Mouse (Mus musculus) stomach, embryonic 15.5 days (tissue): ENCODE data around the gene Akt1s1. TPM values are rescaled to one million over a fixed set of nuclear protein-coding genes. Genes with fewer than 3 reads are reported as not detected.
A peak's percentile ranks its signal among the peaks of the same experiment; 100 is the strongest.

Source experiments
- ATAC-seq: fragments of 200-750 bp; cut with Nextera tagmentation; 2 replicates; pipeline ENCODE4 v1.8.0; 2017; ENCODE audit warnings: low read depth, moderate number of reproducible peaks, moderate TSS enrichment; ENCODE audit not compliant: insufficient read depth, low FRiP score
- H3K27ac ChIP-seq: fragments of 300-500 bp; sonication (generic); 2 replicates; pipeline ENCODE4 v1.5.1; 2015; ENCODE audit warnings: mild to moderate bottlenecking, inconsistent platforms
- H3K27me3 ChIP-seq: fragments of 300-500 bp; sonication (generic); replicated peaks from 2 replicates; pipeline ENCODE4 v1.6.1; 2015; ENCODE audit warnings: inconsistent platforms
- H3K36me3 ChIP-seq: fragments of 300-500 bp; sonication (generic); 2 replicates; pipeline ENCODE4 v1.6.1; 2015; ENCODE audit warnings: inconsistent platforms
- H3K4me1 ChIP-seq: fragments of 300-500 bp; sonication (generic); 2 replicates; pipeline ENCODE4 v1.6.1; 2015; ENCODE audit warnings: inconsistent platforms
- H3K4me2 ChIP-seq: fragments of 300-500 bp; sonication (generic); 2 replicates; pipeline ENCODE4 v1.6.1; 2015; ENCODE audit warnings: mild to moderate bottlenecking, inconsistent platforms
- H3K4me3 ChIP-seq: fragments of 300-500 bp; sonication (generic); replicated peaks from 2 replicates; pipeline ENCODE4 v1.5.1; 2015; ENCODE audit warnings: inconsistent platforms
- H3K9ac ChIP-seq: fragments of 300-500 bp; sonication (generic); 2 replicates; pipeline ENCODE4 v1.6.1; 2015; ENCODE audit warnings: inconsistent platforms
- H3K9me3 ChIP-seq: fragments of 300-500 bp; sonication (generic); 2 replicates; pipeline ENCODE4 v1.6.1; 2016; ENCODE audit warnings: inconsistent platforms
- WGBS: fragments of 180-500 bp; shearing (Covaris S2); methylation state at CpG from one replicate; pipeline ENCODE4 v1.1.7; 2015; 5-methylcytosine and 5-hydroxymethylcytosine counted together
- polyA plus RNA-seq: library from polyadenylated mRNA; unstranded; fragments of >200 nt; fragmentation: Nextera tagmentation; extraction: Ambion mirVana; gene quantifications from 2 replicates; pipeline ENCODE4 v1.2.1, GENCODE M21; 2015

Gene Akt1s1
- polyA plus RNA-seq, 1 experiment from 2014 or later = 112 TPM

DNA sequence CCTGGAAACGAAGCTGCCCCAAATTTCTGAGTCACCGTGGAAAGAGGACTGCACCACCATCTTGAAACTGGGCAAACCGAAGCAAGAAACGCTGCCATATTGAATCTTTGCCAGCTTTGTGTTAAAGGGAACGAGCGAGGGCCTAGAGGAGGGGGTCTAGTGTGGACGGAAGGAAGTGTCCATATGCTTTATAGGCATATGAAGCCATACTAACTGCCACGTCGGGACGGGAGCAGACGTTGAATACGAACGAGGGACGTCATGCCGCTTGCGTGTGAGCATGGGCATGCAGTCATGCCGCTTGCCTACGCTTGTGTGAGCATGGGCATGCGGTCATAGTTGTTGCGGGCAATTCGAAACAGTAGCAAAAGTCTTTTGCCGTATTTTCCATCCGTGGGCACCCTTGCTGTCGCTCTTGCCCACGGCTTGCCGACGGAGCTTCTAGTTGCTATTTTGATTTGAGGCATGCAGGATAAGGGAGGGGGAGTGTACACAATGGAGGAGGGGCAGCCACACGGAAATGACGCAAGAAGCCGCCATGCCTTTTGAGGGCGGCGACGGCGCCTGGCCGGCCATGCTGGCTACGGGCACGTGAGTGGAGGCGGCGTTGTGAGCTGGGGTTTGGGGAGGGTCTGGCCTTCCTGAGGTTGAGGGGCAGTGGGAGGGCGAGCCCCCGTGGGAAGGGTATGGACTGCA, 773 bp downstream of the Akt1s1 start:
- H3K4me2 ChIP-seq = peak overlapping the region; percentile 68
- ATAC-seq = peak; percentile 64
- H3K36me3 ChIP-seq = peaks cover 27% of the 10 kb centered on the region
- peak overlapping the region; percentile 69 for H3K4me3 ChIP-seq
- peaks cover 43% of the 10 kb centered on the region for H3K4me1 ChIP-seq
- no peaks in the 10 kb centered on the region for H3K27me3 ChIP-seq
- peak overlapping the region; percentile 99 for H3K27ac ChIP-seq
- 0% methylated on average over 41 of the region's 41 CpGs for WGBS
- peak overlapping the region; percentile 64 for H3K9ac ChIP-seq
- H3K9me3 ChIP-seq = no peaks in the 10 kb centered on the region

DNA sequence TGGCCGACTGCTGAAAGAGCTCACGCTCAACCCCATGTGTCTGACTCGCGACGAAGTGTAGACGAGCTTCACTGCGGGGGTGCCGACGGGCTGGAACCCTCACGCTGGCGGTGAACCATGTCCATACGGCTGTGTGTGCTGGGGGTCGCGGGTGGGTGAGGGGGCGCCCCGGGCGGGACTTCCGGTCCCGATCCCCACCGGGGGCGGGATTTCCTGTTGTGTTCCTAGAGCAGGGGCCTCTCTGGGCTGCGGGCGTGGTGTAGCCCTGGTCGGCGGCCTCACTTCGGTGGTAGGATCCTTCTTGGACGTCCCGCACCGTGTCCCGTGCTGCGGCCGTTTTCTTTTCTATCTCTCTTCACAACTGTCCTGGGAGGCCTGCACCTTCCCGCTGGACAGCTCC, 1.4 kb downstream of the Akt1s1 start:
- peaks cover 49% of the 10 kb centered on the region for H3K4me1 ChIP-seq
- no peaks in the 10 kb centered on the region for H3K9me3 ChIP-seq
- peak; percentile 20 for ATAC-seq
- under 1% methylated on average over 33 of the region's 33 CpGs for WGBS
- peak overlapping the region; percentile 99 for H3K27ac ChIP-seq
- H3K4me3 ChIP-seq = peak overlapping the region; percentile 69
- peak overlapping the region; percentile 64 for H3K9ac ChIP-seq
- H3K4me2 ChIP-seq = peak overlapping the region; percentile 68
- H3K27me3 ChIP-seq = no peaks in the 10 kb centered on the region
- peaks cover 21% of the 10 kb centered on the region for H3K36me3 ChIP-seq

- Histone ChIP-seq H3K4me3 (peak overlapping the region; percentile 69), H3K9me3 (no peaks in the 10 kb centered on the region), H3K36me3 (peaks cover 13% of the 10 kb centered on the region), H3K4me2 (peak overlapping the region; percentile 68), H3K27me3 (no peaks in the 10 kb centered on the region), H3K4me1 (peaks cover 53% of the 10 kb centered on the region), H3K9ac (peak overlapping the region; percentile 64), H3K27ac (peak overlapping the region; percentile 99)
- no peak for ATAC-seq
- WGBS = 79% methylated on average over 8 of the region's 8 CpGs
Observed at GRCm38 (mm10) chr7:44850789-44851624, 2.2 kb downstream of the Akt1s1 start.

DNA sequence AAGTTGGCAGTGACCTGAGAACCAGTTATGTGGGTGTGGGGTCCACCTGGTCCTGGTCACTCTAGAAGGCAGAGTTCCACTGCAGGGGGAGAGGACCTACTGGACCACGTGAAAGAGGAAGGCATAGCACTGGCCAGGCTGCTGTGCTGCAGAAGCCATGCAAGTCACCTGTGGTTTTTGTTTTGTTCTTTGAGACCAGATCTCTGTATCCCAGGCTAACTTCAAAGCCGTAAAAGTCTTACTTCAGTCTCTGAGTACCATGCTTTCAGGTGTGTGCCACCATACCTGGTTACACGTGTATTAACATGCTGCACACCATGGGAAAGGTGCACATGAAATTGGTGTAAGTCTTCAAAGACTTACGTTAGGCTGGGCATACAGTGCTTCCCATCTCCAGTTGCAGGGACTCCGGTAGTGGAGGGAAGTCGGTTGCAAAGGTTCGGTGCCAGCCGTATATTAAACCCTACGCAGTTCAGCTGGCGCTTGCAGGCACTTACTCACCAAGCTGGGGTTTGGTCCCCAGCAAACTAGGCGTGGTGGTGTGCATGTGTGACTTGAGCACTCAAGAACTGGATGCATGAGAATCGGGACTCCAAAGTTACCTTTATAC, 2.9 kb downstream of the Akt1s1 start:
- Histone ChIP-seq H3K9ac (no peak overlapping the region), H3K36me3 (peaks cover 8% of the 10 kb centered on the region), H3K27me3 (no peaks in the 10 kb centered on the region), H3K9me3 (no peaks in the 10 kb centered on the region), H3K27ac (no peak overlapping the region), H3K4me1 (peaks cover 57% of the 10 kb centered on the region), H3K4me3 (no peak overlapping the region), H3K4me2 (no peak overlapping the region)
- 89% methylated on average over 12 of the region's 12 CpGs for WGBS
- no peak for ATAC-seq

DNA sequence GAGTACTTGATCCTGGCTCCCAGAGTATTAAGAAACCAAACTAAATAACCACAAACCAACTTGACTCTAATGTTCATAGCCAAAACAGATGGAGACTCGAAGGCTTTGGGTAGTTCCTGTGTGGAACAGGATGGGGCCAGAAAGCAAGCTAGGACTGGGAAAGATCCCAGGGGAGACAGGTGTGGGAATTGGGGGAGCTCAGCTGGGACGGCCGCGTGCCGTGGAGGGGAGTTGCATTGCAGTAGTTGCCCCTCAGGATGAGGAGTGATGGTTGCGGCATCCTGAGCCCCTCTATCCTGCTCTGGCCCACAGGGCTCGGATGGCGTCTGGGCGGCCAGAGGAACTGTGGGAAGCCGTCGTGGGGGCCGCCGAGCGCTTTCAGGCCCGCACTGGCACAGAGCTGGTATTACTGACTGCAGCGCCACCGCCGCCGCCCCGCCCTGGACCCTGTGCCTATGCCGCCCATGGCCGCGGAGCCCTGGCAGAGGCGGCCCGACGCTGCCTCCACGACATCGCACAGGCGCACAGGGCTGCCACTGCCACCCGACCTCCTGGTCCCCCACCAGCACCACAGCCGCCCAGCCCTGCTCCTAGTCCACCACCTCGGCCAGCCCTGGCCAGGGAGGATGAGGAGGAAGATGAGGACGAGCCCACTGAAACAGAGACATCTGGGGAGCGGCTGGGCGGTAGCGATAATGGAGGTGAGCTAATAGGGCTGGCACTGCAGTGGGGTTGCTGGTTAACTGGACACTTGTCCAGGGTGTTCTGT, 3.7 kb downstream of the Akt1s1 start:
- Histone ChIP-seq H3K9me3 (no peaks in the 10 kb centered on the region), H3K27me3 (no peaks in the 10 kb centered on the region), H3K4me3 (no peak overlapping the region), H3K9ac (no peak overlapping the region), H3K4me1 (peaks cover 57% of the 10 kb centered on the region), H3K36me3 (peaks cover 7% of the 10 kb centered on the region; the same call in 1 of the 2 replicates), H3K27ac (no peak overlapping the region), H3K4me2 (no peak overlapping the region)
- WGBS = 93% methylated on average over 36 of the region's 36 CpGs
- ATAC-seq = no peak

DNA sequence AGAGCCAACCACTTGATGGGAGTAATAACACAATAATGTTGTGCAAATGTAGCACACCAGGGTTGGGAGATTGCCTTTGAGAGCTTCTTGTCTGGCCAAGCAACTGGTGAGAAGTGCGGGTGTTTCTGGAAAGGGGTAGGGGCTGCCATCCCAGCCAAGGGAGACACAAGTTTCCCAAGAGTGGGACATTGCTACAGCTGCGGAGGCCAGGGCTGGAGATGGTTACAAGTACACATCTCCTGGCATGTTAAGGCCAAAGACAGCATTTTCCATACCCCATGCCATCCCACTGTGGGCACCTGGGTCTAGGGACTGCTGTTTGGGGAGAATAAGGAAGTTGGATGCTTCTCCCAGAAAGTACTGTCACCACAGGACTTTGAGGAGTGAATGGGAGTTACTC, 4.3 kb downstream of the Akt1s1 start:
- H3K27me3 ChIP-seq = no peaks in the 10 kb centered on the region
- 88% methylated on average over 2 of the region's 2 CpGs for WGBS
- H3K4me3 ChIP-seq = no peak overlapping the region
- no peak overlapping the region for H3K27ac ChIP-seq
- peaks cover 57% of the 10 kb centered on the region for H3K4me1 ChIP-seq
- no peaks in the 10 kb centered on the region for H3K9me3 ChIP-seq
- no peak overlapping the region for H3K9ac ChIP-seq
- peak overlapping the region; percentile 88; the same call in 1 of the 2 replicates for H3K4me2 ChIP-seq
- H3K36me3 ChIP-seq = peaks cover 7% of the 10 kb centered on the region; the same call in 1 of the 2 replicates
- no peak for ATAC-seq

- no peak for ATAC-seq
- no peaks in the 10 kb centered on the region for H3K9me3 ChIP-seq
- H3K27me3 ChIP-seq = no peaks in the 10 kb centered on the region
- peaks cover 7% of the 10 kb centered on the region; the same call in 1 of the 2 replicates for H3K36me3 ChIP-seq
- H3K4me1 ChIP-seq = peaks cover 63% of the 10 kb centered on the region
- H3K4me2 ChIP-seq = peak overlapping the region; percentile 88
- H3K27ac ChIP-seq = peak overlapping the region; percentile 99
- WGBS = 27% methylated on average over 26 of the region's 26 CpGs
- peak overlapping the region; percentile 56 for H3K9ac ChIP-seq
- peak overlapping the region; percentile 57 for H3K4me3 ChIP-seq
Observed at GRCm38 (mm10) chr7:44853596-44854355, 5.0 kb downstream of the Akt1s1 start.

DNA sequence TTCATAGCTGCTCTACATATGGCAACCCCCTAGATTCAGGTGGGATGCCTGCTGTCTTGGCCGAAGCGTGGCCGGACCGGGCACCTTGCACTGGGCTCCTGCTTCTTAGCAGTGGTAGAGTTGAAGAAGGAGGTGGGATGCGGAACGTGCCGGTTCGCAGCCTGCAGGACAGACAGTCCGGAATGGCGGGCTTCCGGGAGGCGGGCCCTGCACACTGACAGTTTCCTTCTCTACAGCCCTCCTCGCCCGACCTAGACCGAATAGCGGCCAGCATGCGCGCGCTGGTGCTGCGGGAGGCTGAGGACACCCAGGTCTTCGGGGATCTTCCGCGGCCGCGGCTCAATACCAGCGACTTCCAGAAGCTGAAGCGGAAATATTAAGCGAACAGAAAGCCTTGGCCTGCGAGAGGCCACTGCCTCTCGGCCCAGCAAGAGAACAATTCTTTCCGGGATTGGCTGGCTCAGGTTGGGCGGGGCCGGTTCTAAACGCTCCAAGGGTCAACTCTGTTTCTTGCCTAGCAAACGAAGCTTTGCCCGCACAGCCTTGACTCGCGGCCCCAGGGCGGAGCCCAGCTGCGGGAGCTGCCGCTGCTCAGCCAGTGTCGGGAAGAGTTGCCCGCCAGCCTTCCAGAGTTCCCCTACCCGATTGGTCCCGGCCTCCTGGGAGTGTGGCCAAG, 5.7 kb downstream of the Akt1s1 start:
- peak; percentile 72 for ATAC-seq
- WGBS = 1% methylated on average over 45 of the region's 45 CpGs
- H3K4me3 ChIP-seq = peak overlapping the region; percentile 57
- H3K27ac ChIP-seq = peak overlapping the region; percentile 99
- H3K27me3 ChIP-seq = no peaks in the 10 kb centered on the region
- H3K4me2 ChIP-seq = peak overlapping the region; percentile 88
- peak overlapping the region; percentile 56 for H3K9ac ChIP-seq
- H3K36me3 ChIP-seq = peaks cover 7% of the 10 kb centered on the region; the same call in 1 of the 2 replicates
- no peaks in the 10 kb centered on the region for H3K9me3 ChIP-seq
- H3K4me1 ChIP-seq = peaks cover 63% of the 10 kb centered on the region

GRCm38 (mm10) chr7:44855036-44855435, 6.2 kb downstream of the Akt1s1 start:
- Histone ChIP-seq H3K4me1 (peaks cover 63% of the 10 kb centered on the region), H3K9ac (peak overlapping the region; percentile 56), H3K4me3 (peak overlapping the region; percentile 57), H3K9me3 (no peaks in the 10 kb centered on the region), H3K4me2 (peak overlapping the region; percentile 88), H3K27me3 (no peaks in the 10 kb centered on the region), H3K27ac (peak overlapping the region; percentile 99), H3K36me3 (peaks cover 7% of the 10 kb centered on the region; the same call in 1 of the 2 replicates)
- WGBS = 41% methylated on average over 10 of the region's 10 CpGs
- ATAC-seq = no peak

DNA sequence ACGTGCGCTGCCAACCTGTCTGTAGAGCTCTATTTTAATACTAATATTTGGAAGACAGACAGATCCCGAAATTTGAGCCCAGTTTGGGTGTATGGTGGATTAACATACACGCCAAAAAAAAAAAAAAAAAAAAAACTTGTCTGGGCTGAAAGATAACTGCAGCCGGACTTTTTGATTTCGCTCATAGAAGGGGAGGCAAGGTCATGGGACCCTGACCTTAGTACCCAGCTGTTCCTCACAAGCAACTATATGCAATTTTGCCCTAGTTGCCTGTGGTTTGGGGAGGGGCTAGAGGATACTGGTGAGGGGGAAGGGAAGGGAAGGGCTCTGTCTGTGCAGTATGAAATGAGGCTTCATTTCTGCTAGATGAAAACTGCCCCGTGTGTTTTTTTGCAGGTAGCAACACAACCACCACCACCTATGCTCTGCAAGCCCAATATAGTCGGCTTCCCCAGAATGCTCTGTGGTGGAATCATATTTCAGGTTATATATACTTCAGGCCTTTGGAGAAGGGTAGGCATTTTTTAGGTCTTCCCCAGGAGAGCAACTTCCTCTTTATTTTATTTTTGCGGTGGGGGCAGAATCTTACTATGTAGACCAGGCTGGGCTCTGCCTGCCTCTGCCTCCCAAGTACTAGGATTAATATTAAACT, 7.6 kb downstream of the Akt1s1 start:
- peak overlapping the region; percentile 72; the same call in 1 of the 2 replicates for H3K9ac ChIP-seq
- 57% methylated on average over 9 of the region's 9 CpGs for WGBS

More for the DNA sequence above, 7.6 kb downstream of the Akt1s1 start:
- H3K4me3 ChIP-seq = peak overlapping the region; percentile 62
- no peak for ATAC-seq
- H3K36me3 ChIP-seq = peaks cover 8% of the 10 kb centered on the region; the same call in 1 of the 2 replicates
- H3K27ac ChIP-seq = peak overlapping the region; percentile 82
- H3K27me3 ChIP-seq = no peaks in the 10 kb centered on the region
- H3K9me3 ChIP-seq = no peaks in the 10 kb centered on the region
- H3K4me1 ChIP-seq = peaks cover 60% of the 10 kb centered on the region
- H3K4me2 ChIP-seq = peak overlapping the region; percentile 87
